Mouse (Mus musculus): ENCODE results near the gene Sox5. TPM values are rescaled to one million over a fixed set of nuclear protein-coding genes. Genes with fewer than 3 reads are reported as not detected.
A peak's percentile ranks its signal among the peaks of the same experiment; 100 is the strongest.

The Sox5 gene
- polyA plus RNA-seq, 1 experiment from 2014 or later: 34.8 TPM

GRCm38 (mm10) chr6:144016929-144017328, 764.8 kb downstream of the Sox5 start:
- Histone ChIP-seq H3K4me1 (no peaks in the 10 kb centered on the region), H3K27me3 (replicated peaks) (no peaks in the 10 kb centered on the region), H3K4me3 (replicated peaks) (no peak overlapping the region), H3K9me3 (replicated peaks) (no peaks in the 10 kb centered on the region), H3K9ac (replicated peaks) (no peak overlapping the region), H3K36me3 (no peaks in the 10 kb centered on the region), H3K27ac (replicated peaks) (no peak overlapping the region), H3K4me2 (no peak overlapping the region)
- ATAC-seq (ENCODE audit: low FRiP score): no peak

- no peaks in the 10 kb centered on the region for H3K27me3 ChIP-seq (replicated peaks)
- ATAC-seq (ENCODE audit: low FRiP score): no peak
- H3K9ac ChIP-seq (replicated peaks): no peak overlapping the region
- no peak overlapping the region for H3K27ac ChIP-seq (replicated peaks)
- H3K4me3 ChIP-seq (replicated peaks): no peak overlapping the region
- H3K9me3 ChIP-seq (replicated peaks): no peaks in the 10 kb centered on the region
- no peak overlapping the region for H3K4me2 ChIP-seq
- no peaks in the 10 kb centered on the region for H3K4me1 ChIP-seq
- 87% methylated on average over 14 of the region's 14 CpGs for WGBS
- H3K36me3 ChIP-seq: no peaks in the 10 kb centered on the region
Measured at GRCm38 (mm10) chr6:144011880-144012524, 769.8 kb downstream of the Sox5 start.

GRCm38 (mm10) chr6:144010995-144011394, 770.8 kb downstream of the Sox5 start:
- Histone ChIP-seq H3K36me3 (no peaks in the 10 kb centered on the region), H3K27ac (replicated peaks) (no peak overlapping the region), H3K4me3 (replicated peaks) (no peak overlapping the region), H3K27me3 (replicated peaks) (no peaks in the 10 kb centered on the region), H3K4me2 (no peak overlapping the region), H3K9me3 (replicated peaks) (no peaks in the 10 kb centered on the region), H3K4me1 (no peaks in the 10 kb centered on the region), H3K9ac (replicated peaks) (no peak overlapping the region)
- WGBS: 84% methylated on average over 3 of the region's 3 CpGs
- ATAC-seq (ENCODE audit: low FRiP score): no peak

- Histone ChIP-seq H3K4me3 (replicated peaks) (no peak overlapping the region), H3K9ac (replicated peaks) (no peak overlapping the region), H3K4me1 (no peaks in the 10 kb centered on the region), H3K27me3 (replicated peaks) (no peaks in the 10 kb centered on the region), H3K36me3 (no peaks in the 10 kb centered on the region), H3K27ac (replicated peaks) (no peak overlapping the region), H3K4me2 (no peak overlapping the region), H3K9me3 (replicated peaks) (no peaks in the 10 kb centered on the region)
- no peak for ATAC-seq (ENCODE audit: low FRiP score)
Measured at GRCm38 (mm10) chr6:144010285-144010684, 771.5 kb downstream of the Sox5 start.

- no peak for ATAC-seq (ENCODE audit: low FRiP score)
- no peak overlapping the region for H3K4me2 ChIP-seq
- H3K9me3 ChIP-seq (replicated peaks): no peaks in the 10 kb centered on the region
- H3K4me1 ChIP-seq: no peaks in the 10 kb centered on the region
- H3K4me3 ChIP-seq (replicated peaks): no peak overlapping the region
- no peaks in the 10 kb centered on the region for H3K27me3 ChIP-seq (replicated peaks)
- no peak overlapping the region for H3K9ac ChIP-seq (replicated peaks)
- no peaks in the 10 kb centered on the region for H3K36me3 ChIP-seq
- 90% methylated on average over 6 of the region's 6 CpGs for whole genome bisulfite sequencing
- H3K27ac ChIP-seq (replicated peaks): no peak overlapping the region
Measured at GRCm38 (mm10) chr6:144005132-144005531, 776.6 kb downstream of the Sox5 start.

- Histone ChIP-seq H3K9me3 (replicated peaks) (no peaks in the 10 kb centered on the region), H3K4me3 (replicated peaks) (no peak overlapping the region), H3K27me3 (replicated peaks) (no peaks in the 10 kb centered on the region), H3K36me3 (no peaks in the 10 kb centered on the region), H3K4me1 (peaks cover 25% of the 10 kb centered on the region), H3K27ac (replicated peaks) (no peak overlapping the region), H3K9ac (replicated peaks) (no peak overlapping the region), H3K4me2 (peak overlapping the region; percentile 37)
- 22% methylated on average over 13 of the region's 13 CpGs for WGBS
- ATAC-seq (ENCODE audit: low FRiP score): peak; percentile 41; the same call in 1 of the 2 replicates
Measured at GRCm38 (mm10) chr6:143998201-143998600, 783.6 kb downstream of the Sox5 start.

GRCm38 (mm10) chr6:143997616-143998015, 784.2 kb downstream of the Sox5 start:
- Histone ChIP-seq H3K9me3 (replicated peaks) (no peaks in the 10 kb centered on the region), H3K27me3 (replicated peaks) (no peaks in the 10 kb centered on the region), H3K4me1 (peaks cover 25% of the 10 kb centered on the region), H3K27ac (replicated peaks) (no peak overlapping the region), H3K4me2 (no peak overlapping the region), H3K4me3 (replicated peaks) (no peak overlapping the region), H3K36me3 (no peaks in the 10 kb centered on the region), H3K9ac (replicated peaks) (no peak overlapping the region)
- 59% methylated on average over 11 of the region's 11 CpGs for WGBS
- peak; percentile 24; the same call in 1 of the 2 replicates for ATAC-seq (ENCODE audit: low FRiP score)

GRCm38 (mm10) chr6:143995046-143995445, 786.7 kb downstream of the Sox5 start:
- H3K36me3 ChIP-seq: no peaks in the 10 kb centered on the region
- ATAC-seq (ENCODE audit: low FRiP score): 0 out of 2 replicates have a peak, but pooled peaks have one; percentile 21
- H3K4me3 ChIP-seq (replicated peaks): no peak overlapping the region
- H3K9ac ChIP-seq (replicated peaks): no peak overlapping the region
- no peak overlapping the region for H3K4me2 ChIP-seq
- WGBS: 28% methylated on average over 4 of the region's 4 CpGs
- no peaks in the 10 kb centered on the region for H3K9me3 ChIP-seq (replicated peaks)
- H3K27ac ChIP-seq (replicated peaks): no peak overlapping the region
- peaks cover 25% of the 10 kb centered on the region for H3K4me1 ChIP-seq
- H3K27me3 ChIP-seq (replicated peaks): no peaks in the 10 kb centered on the region

- ATAC-seq (ENCODE audit: low FRiP score): no peak
- H3K4me2 ChIP-seq: no peak overlapping the region
Measured at GRCm38 (mm10) chr6:143987548-143987947, 794.2 kb downstream of the Sox5 start.

GRCm38 (mm10) chr6:143980131-143980530, 801.6 kb downstream of the Sox5 start:
- Histone ChIP-seq H3K27me3 (replicated peaks) (no peaks in the 10 kb centered on the region), H3K4me1 (0 out of 2 replicates have a peak, but pooled peaks cover 4% of the 10 kb centered on the region), H3K9me3 (replicated peaks) (no peaks in the 10 kb centered on the region), H3K9ac (replicated peaks) (no peak overlapping the region), H3K4me3 (replicated peaks) (no peak overlapping the region), H3K36me3 (no peaks in the 10 kb centered on the region), H3K4me2 (no peak overlapping the region), H3K27ac (replicated peaks) (no peak overlapping the region)
- no peak for ATAC-seq (ENCODE audit: low FRiP score)
- WGBS: 87% methylated on average over 8 of the region's 8 CpGs

More at GRCm38 (mm10) chr6:143987548-143987947, 794.2 kb downstream of the Sox5 start:
- Histone ChIP-seq H3K4me1 (no peaks in the 10 kb centered on the region), H3K36me3 (no peaks in the 10 kb centered on the region), H3K9me3 (replicated peaks) (no peaks in the 10 kb centered on the region), H3K27ac (replicated peaks) (no peak overlapping the region), H3K27me3 (replicated peaks) (no peaks in the 10 kb centered on the region), H3K9ac (replicated peaks) (no peak overlapping the region), H3K4me3 (replicated peaks) (no peak overlapping the region)

GRCm38 (mm10) chr6:143967724-143968400, 813.9 kb downstream of the Sox5 start:
- Histone ChIP-seq H3K36me3 (no peaks in the 10 kb centered on the region), H3K4me2 (no peak overlapping the region), H3K9ac (replicated peaks) (no peak overlapping the region), H3K9me3 (replicated peaks) (no peaks in the 10 kb centered on the region), H3K27ac (replicated peaks) (no peak overlapping the region), H3K4me1 (no peaks in the 10 kb centered on the region), H3K27me3 (replicated peaks) (no peaks in the 10 kb centered on the region), H3K4me3 (replicated peaks) (no peak overlapping the region)
- WGBS: 54% methylated on average over 9 of the region's 9 CpGs
- no peak for ATAC-seq (ENCODE audit: low FRiP score)

- Histone ChIP-seq H3K36me3 (peaks cover 3% of the 10 kb centered on the region; the same call in 1 of the 2 replicates), H3K9me3 (replicated peaks) (no peaks in the 10 kb centered on the region), H3K27ac (replicated peaks) (no peak overlapping the region), H3K27me3 (replicated peaks) (no peaks in the 10 kb centered on the region), H3K4me3 (replicated peaks) (no peak overlapping the region), H3K4me1 (no peaks in the 10 kb centered on the region), H3K4me2 (no peak overlapping the region), H3K9ac (replicated peaks) (no peak overlapping the region)
- ATAC-seq (ENCODE audit: low FRiP score): no peak
- 92% methylated on average over 11 of the region's 11 CpGs for WGBS
Measured at GRCm38 (mm10) chr6:143960487-143960886, 821.3 kb downstream of the Sox5 start.

Measured in neural tube, embryonic 15.5 days (tissue).